Mouse (Mus musculus): ENCODE data around the gene Hcfc1r1. TPM values are rescaled to one million over a fixed set of nuclear protein-coding genes. Genes with fewer than 3 reads are reported as not detected.

The Hcfc1r1 gene
- polyA plus RNA-seq, 1 experiment from 2014 or later = 107 TPM

GRCm38 (mm10) chr17:23660117-23660875, 13.1 kb upstream of the Hcfc1r1 start, which contains the start of gene Bicdl2:
TSS of gene Bicdl2 (plus strand) at chr17:23660506.
- DNase-seq (ENCODE audit: low spot score) = peak; percentile 74

GRCm38 (mm10) chr17:23660876-23661200, 12.6 kb upstream of the Hcfc1r1 start:
- Histone ChIP-seq H3K9ac (replicated peaks; ENCODE audit: low read depth) (0 out of 2 replicates have a peak overlapping the region, but pooled peaks have one; percentile 3), H3K4me2 (replicated peaks; ENCODE audit: low read depth, low read length) (peak overlapping the region; percentile 63), H3K36me3 (ENCODE audit: insufficient read depth, low read length) (no peaks in the 10 kb centered on the region), H3K27ac (ENCODE audit: low read length) (no peak overlapping the region), H3K9me3 (ENCODE audit: low read length) (no peaks in the 10 kb centered on the region), H3K27me3 (replicated peaks; ENCODE audit: insufficient read depth, low read length) (peaks cover 8% of the 10 kb centered on the region; the same call in 1 of the 2 replicates), H3K4me3 (ENCODE audit: low read depth, low read length) (peak overlapping the region; percentile 42), H3K4me1 (ENCODE audit: insufficient read depth, low read depth, low read length) (no peaks in the 10 kb centered on the region)
- peak; percentile 65 for ATAC-seq
- 2% methylated on average over 13 of the region's 14 CpGs for WGBS
- TF ChIP-seq EP300 (IDR thresholded peaks at IDR 0.05) (no peak), CTCF (IDR thresholded peaks at IDR 0.05) (no peak)
- no peak for DNase-seq (ENCODE audit: low spot score)

More at GRCm38 (mm10) chr17:23660117-23660875, 13.1 kb upstream of the Hcfc1r1 start, which contains the start of gene Bicdl2:
- Histone ChIP-seq H3K27ac (ENCODE audit: low read length) (no peak within 1 kb of the TSS), H3K4me2 (replicated peaks; ENCODE audit: low read depth, low read length) (peak within 1 kb of the TSS; percentile 63), H3K4me3 (ENCODE audit: low read depth, low read length) (peak within 1 kb of the TSS; percentile 42), H3K4me1 (ENCODE audit: insufficient read depth, low read depth, low read length) (no peaks in the 10 kb centered on the region), H3K9me3 (ENCODE audit: low read length) (no peaks in the 10 kb centered on the region), H3K27me3 (replicated peaks; ENCODE audit: insufficient read depth, low read length) (peaks cover 8% of the 10 kb centered on the region; the same call in 1 of the 2 replicates), H3K36me3 (ENCODE audit: insufficient read depth, low read length) (no peaks in the 10 kb centered on the region), H3K9ac (replicated peaks; ENCODE audit: low read depth) (0 out of 2 replicates have a peak within 1 kb of the TSS, but pooled peaks have one; percentile 3)
- TF ChIP-seq CTCF (IDR thresholded peaks at IDR 0.05) (peak; percentile 89), EP300 (IDR thresholded peaks at IDR 0.05) (no peak)
- peak; percentile 82 for ATAC-seq
- WGBS = 7% methylated on average over 27 of the region's 27 CpGs

DNA sequence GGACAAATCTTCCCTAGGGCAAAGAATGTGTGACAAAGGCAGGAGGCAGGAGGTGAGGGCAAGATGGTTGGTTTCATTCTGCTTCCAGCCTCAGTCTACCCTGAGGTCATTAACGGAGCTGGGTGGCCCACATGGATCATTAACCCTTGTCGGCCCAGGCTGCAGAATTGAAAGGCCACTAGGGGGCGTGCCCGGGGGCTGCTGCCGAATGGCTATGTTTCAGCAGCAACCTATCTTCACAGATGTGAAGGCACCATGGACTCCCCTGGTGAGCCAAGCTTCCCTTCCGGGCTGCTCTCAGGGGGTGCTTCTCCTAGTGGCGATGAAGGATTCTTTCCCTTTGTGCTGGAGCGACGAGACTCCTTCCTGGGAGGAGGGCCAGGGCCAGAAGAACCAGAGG, 11.9 kb upstream of the Hcfc1r1 start:
- DNase-seq (ENCODE audit: low spot score) (no peak), ATAC-seq (no peak)
- Histone ChIP-seq H3K9ac (replicated peaks; ENCODE audit: low read depth) (no peak overlapping the region), H3K27ac (ENCODE audit: low read length) (no peak overlapping the region), H3K4me2 (replicated peaks; ENCODE audit: low read depth, low read length) (no peak overlapping the region; the same call in 1 of the 2 replicates), H3K4me3 (ENCODE audit: low read depth, low read length) (no peak overlapping the region), H3K36me3 (ENCODE audit: insufficient read depth, low read length) (no peaks in the 10 kb centered on the region), H3K27me3 (replicated peaks; ENCODE audit: insufficient read depth, low read length) (peaks cover 8% of the 10 kb centered on the region; the same call in 1 of the 2 replicates), H3K4me1 (ENCODE audit: insufficient read depth, low read depth, low read length) (no peaks in the 10 kb centered on the region), H3K9me3 (ENCODE audit: low read length) (no peaks in the 10 kb centered on the region)
- TF ChIP-seq EP300 (IDR thresholded peaks at IDR 0.05) = no peak
- peak; percentile 59 for TF ChIP-seq CTCF (IDR thresholded peaks at IDR 0.05)
- 2% methylated on average over 9 of the region's 9 CpGs for WGBS

DNA sequence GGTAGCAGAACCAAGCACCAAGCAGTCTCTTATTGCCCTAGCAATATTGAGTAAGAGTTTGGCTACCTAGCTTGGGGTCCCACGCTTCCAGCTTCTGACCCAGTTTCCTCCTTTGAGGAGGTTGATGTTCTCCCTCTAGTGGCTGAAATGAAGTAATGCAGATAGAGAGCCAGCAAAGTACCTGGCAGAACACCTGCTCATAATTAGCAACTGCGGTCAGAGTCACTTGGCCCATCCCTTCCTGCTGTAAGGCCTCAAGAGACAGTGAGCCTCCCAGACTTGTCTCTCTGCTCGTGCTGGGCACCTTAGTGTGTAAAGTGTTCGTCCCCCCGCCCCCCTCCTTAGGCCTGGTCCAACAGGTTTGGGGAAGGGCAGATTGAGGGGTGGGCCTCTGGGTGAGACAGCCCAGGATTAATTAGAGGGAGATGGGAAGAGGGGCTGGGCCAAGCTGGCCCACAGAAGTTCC, 8.8 kb upstream of the Hcfc1r1 start:
- peaks cover 8% of the 10 kb centered on the region; the same call in 1 of the 2 replicates for H3K27me3 ChIP-seq (replicated peaks; ENCODE audit: insufficient read depth, low read length)
- TF ChIP-seq EP300 (IDR thresholded peaks at IDR 0.05) (no peak), CTCF (IDR thresholded peaks at IDR 0.05) (peak; percentile 82)
- DNase-seq (ENCODE audit: low spot score) (peak; percentile 73), ATAC-seq (no peak)
- no peak overlapping the region for H3K27ac ChIP-seq (ENCODE audit: low read length)
- H3K4me3 ChIP-seq (ENCODE audit: low read depth, low read length) = no peak overlapping the region
- WGBS = 19% methylated on average over 5 of the region's 5 CpGs
- no peak overlapping the region for H3K4me2 ChIP-seq (replicated peaks; ENCODE audit: low read depth, low read length)
- no peaks in the 10 kb centered on the region for H3K9me3 ChIP-seq (ENCODE audit: low read length)
- H3K36me3 ChIP-seq (ENCODE audit: insufficient read depth, low read length) = peaks cover 13% of the 10 kb centered on the region; the same call in 1 of the 2 replicates
- no peaks in the 10 kb centered on the region for H3K4me1 ChIP-seq (ENCODE audit: insufficient read depth, low read depth, low read length)
- no peak overlapping the region for H3K9ac ChIP-seq (replicated peaks; ENCODE audit: low read depth)

- Histone ChIP-seq H3K9ac (replicated peaks; ENCODE audit: low read depth) (no peak overlapping the region), H3K4me1 (ENCODE audit: insufficient read depth, low read depth, low read length) (no peaks in the 10 kb centered on the region), H3K36me3 (ENCODE audit: insufficient read depth, low read length) (peaks cover 13% of the 10 kb centered on the region; the same call in 1 of the 2 replicates), H3K27me3 (replicated peaks; ENCODE audit: insufficient read depth, low read length) (peaks cover 7% of the 10 kb centered on the region; the same call in 1 of the 2 replicates), H3K4me3 (ENCODE audit: low read depth, low read length) (no peak overlapping the region), H3K9me3 (ENCODE audit: low read length) (no peaks in the 10 kb centered on the region), H3K4me2 (replicated peaks; ENCODE audit: low read depth, low read length) (no peak overlapping the region), H3K27ac (ENCODE audit: low read length) (no peak overlapping the region)
- DNase-seq (ENCODE audit: low spot score) = no peak
- ATAC-seq = no peak
- 78% methylated on average over 14 of the region's 14 CpGs for WGBS
- no peak for TF ChIP-seq CTCF (IDR thresholded peaks at IDR 0.05)
- no peak for TF ChIP-seq EP300 (IDR thresholded peaks at IDR 0.05)
Observed at GRCm38 (mm10) chr17:23665511-23665910, 7.9 kb upstream of the Hcfc1r1 start.

DNA sequence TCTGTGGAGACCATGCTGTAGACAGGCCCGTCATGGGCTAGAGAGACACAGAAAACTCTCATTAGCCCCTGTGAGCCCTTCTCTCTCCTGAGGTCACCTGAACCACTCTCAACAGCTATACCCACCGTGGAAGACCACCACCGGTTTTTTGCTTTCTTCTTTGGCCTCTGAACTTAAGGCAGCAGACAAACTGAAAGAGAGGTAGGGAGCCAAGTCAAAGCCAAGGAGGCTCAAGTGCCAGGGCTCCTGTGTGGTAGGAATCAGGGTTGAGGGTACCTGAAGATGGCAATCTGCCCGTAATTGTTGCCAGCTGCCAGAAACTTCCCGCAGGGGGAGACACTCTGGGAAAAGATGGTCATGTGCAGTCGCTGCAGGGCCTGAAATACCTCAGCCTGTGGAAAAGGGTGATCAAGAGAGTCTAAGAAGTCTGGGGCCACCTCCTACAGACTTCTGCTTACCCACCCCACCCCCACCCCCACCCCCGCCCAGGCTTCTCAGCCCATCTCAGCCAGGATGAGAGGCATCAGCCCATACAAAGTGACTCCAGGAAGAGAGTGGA, 2.8 kb upstream of the Hcfc1r1 start:
- H3K36me3 ChIP-seq (ENCODE audit: insufficient read depth, low read length) = peaks cover 13% of the 10 kb centered on the region; the same call in 1 of the 2 replicates
- no peak for ATAC-seq
- 78% methylated on average over 7 of the region's 7 CpGs for WGBS

More for the DNA sequence above, 2.8 kb upstream of the Hcfc1r1 start:
- Histone ChIP-seq H3K4me2 (replicated peaks; ENCODE audit: low read depth, low read length) (no peak overlapping the region), H3K4me1 (ENCODE audit: insufficient read depth, low read depth, low read length) (peaks cover 15% of the 10 kb centered on the region; the same call in 1 of the 2 replicates), H3K27ac (ENCODE audit: low read length) (no peak overlapping the region), H3K27me3 (replicated peaks; ENCODE audit: insufficient read depth, low read length) (no peaks in the 10 kb centered on the region), H3K4me3 (ENCODE audit: low read depth, low read length) (no peak overlapping the region), H3K9ac (replicated peaks; ENCODE audit: low read depth) (no peak overlapping the region), H3K9me3 (ENCODE audit: low read length) (no peaks in the 10 kb centered on the region)
- DNase-seq (ENCODE audit: low spot score) = no peak
- TF ChIP-seq CTCF (IDR thresholded peaks at IDR 0.05) (peak; percentile 11; the same call in 1 of the 2 replicates), EP300 (IDR thresholded peaks at IDR 0.05) (no peak)

Data from lung, postnatal 0 days (tissue).